In genomic region chr5:31222696-31223095, GRCm38 (mm10) we compare ENCODE assay signal across 19 mouse cellular contexts. TPM values are rescaled to one million over a fixed set of nuclear protein-coding genes. Genes with fewer than 3 reads are reported as not detected.
"Had no signal": no experiment of that assay in that cellular context is flagged by ENCODE, and none has a peak within 500 bp of the region (broad histone marks: within the 10 kb centered on the region; RNA-seq: fewer than 3 reads in every experiment).

No protein-coding gene starts in this region.

- H3K36me3 ChIP-seq: midbrain, embryonic 10.5 days; midbrain, embryonic 12.5 days; neural tube, embryonic 13.5 days; neural tube, embryonic 15.5 days had no signal

- H3K27ac ChIP-seq: midbrain, embryonic 10.5 days; midbrain, embryonic 12.5 days; neural tube, embryonic 13.5 days had no signal

- H3K27me3 ChIP-seq: midbrain, embryonic 12.5 days; neural tube, embryonic 13.5 days; neural tube, embryonic 15.5 days had no signal

- H3K4me3 ChIP-seq: midbrain, embryonic 12.5 days; myocyte; neural tube, embryonic 13.5 days; neural tube, embryonic 15.5 days had no signal

- DNase-seq: lung, adult 18-20 months; lung, embryonic 14.5 days; lung, postnatal 10 days; lung, postnatal 4 days; midbrain, embryonic 14.5 days; retina, postnatal 1 day; right cerebral cortex, adult 18-20 months; right cerebral cortex, postnatal 25 days; right cerebral cortex, postnatal 4 days; spleen, adult 18-20 months; thymus, adult 18-20 months; thymus, postnatal 14 days; thymus, postnatal 36 days had no signal

RNA-seq across cellular contexts. Expression of gene Gm9970, which starts 18.3 kb away (rescaled TPM):
- polyA plus RNA-seq: liver, embryonic 16.5 days; myocyte; neural tube, embryonic 13.5 days had no signal
